Mouse (Mus musculus) adipocyte (in vitro differentiated cells): ENCODE measurements at regions not wholly inside any gene's neighbourhood (a gene's known extent, or its start where the extent isn't known, plus 50 kb on each side); places are given as distances from the start of the nearest gene placed in this dataset.

Experiments used
- DNase-seq: peaks from one replicate; pipeline ENCODE4 v3.0.0-alpha.2; 2016; ENCODE audit warnings: low spot score

GRCm38 (mm10) chr11:22617204-22617874 lies 105.5 kb downstream of the Tmem17 start:
- DNase-seq, result peak; percentile 78

DNA sequence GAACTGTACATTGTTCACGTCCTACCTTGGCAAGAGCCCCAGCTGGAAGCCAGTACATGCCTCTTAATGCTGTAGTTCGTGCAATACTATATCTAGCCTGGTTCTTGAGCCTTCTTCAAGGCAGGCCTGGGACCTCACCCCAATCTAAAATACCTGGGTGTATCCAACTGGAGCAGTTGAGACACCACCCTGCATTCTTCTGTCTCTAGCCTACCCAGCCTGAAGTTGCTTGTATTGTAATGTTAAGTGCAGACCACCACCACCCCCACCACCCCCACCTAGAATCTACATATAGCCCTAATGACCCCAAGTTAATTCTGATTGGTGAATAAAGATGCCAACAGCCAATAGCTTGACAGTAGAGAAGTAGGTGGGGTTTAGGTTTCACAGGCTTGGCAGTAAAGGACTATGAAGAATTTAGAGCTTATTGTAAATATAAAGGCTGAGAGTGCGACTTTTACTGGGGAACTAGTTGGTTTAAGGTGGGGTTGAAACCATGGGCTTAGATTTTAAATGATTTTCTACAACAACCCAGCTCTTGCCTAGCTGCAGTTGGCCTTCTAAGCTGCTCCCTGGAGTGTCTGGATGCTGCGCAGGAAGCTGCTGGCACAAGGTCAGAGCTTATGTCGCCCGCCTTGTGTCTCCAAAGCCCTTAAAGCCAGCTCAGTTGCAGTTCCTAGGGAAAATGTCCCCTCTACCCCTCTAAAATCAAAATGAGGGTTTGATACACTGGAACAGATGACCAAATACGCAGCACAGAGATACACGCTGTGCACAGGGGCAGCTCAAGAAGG lies 109.2 kb downstream of the Tmem17 start:
- no peak for DNase-seq

DNA sequence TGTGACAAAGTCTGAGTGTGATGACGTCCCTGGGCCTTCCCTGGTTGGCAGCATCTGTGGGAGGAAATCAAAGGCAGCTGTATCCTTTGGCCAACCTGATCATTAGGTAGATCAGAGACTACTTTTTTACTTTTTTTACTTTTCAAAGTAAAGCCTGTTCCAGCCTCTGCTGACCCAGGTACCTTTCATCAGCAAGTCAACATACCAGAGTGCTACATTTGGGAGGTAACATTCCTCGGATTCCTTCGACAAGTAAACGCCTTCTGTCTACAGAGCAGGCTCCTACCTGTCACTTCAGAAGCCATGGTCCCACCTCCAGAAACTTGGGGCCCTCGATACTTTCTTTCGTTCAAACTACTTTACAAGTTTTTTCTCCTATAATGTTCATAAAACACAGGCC lies 110.0 kb downstream of the Tmem17 start:
- DNase-seq, result no peak

GRCm38 (mm10) chr11:22622496-22622997 lies 110.7 kb downstream of the Tmem17 start:
- DNase-seq, result no peak

- no peak for DNase-seq
These were observed 114.5 kb downstream of the Tmem17 start for GRCm38 (mm10) chr11:22626407-22626806.

GRCm38 (mm10) chr11:22628497-22628896 lies 116.6 kb downstream of the Tmem17 start:
- DNase-seq, result no peak

- DNase-seq, result no peak
These were observed 117.1 kb downstream of the Tmem17 start for GRCm38 (mm10) chr11:22628979-22629378.

DNA sequence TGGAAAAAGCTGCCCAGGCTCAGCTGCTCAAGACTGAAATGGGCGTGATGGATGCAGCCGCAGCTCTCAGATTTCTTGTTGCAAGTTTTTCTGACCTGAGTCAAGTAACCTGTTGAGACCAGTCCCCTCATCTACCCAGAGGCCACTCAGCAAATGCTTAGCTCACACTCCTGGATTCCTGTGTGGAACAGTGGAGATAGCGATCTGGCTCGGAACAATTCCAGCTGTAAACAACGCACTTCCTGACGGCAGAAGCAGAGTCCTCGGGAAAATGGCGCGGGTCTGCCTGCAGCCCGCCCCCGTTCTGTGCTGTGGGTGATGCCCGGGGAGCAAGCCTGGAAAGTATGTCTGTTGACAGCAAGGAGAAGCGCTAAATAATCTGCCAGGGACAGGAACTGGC lies 117.7 kb downstream of the Tmem17 start:
- peak; percentile 40 for DNase-seq

DNA sequence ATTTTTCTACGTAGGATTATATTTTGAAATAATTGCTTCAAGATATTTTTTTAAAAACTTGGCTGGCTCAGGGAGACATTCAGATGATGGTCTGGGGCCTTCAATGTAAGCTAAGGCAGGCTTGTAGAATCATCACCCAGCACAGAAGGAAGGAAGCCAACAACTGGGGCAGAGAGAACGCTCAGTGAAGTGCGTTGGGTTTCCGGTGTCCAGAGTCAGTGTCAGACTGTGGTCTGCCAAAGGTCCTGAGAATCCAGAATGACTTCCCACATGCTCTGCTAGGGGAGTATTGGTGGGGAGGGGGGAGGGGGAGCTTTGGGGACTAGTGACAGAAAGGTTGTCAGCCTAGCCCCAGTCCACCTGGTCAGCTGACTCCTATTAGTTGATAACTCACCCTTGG lies 118.1 kb downstream of the Tmem17 start:
- DNase-seq, result peak; percentile 32

GRCm38 (mm10) chr11:22630982-22631381 lies 119.1 kb downstream of the Tmem17 start:
- DNase-seq, result no peak

DNA sequence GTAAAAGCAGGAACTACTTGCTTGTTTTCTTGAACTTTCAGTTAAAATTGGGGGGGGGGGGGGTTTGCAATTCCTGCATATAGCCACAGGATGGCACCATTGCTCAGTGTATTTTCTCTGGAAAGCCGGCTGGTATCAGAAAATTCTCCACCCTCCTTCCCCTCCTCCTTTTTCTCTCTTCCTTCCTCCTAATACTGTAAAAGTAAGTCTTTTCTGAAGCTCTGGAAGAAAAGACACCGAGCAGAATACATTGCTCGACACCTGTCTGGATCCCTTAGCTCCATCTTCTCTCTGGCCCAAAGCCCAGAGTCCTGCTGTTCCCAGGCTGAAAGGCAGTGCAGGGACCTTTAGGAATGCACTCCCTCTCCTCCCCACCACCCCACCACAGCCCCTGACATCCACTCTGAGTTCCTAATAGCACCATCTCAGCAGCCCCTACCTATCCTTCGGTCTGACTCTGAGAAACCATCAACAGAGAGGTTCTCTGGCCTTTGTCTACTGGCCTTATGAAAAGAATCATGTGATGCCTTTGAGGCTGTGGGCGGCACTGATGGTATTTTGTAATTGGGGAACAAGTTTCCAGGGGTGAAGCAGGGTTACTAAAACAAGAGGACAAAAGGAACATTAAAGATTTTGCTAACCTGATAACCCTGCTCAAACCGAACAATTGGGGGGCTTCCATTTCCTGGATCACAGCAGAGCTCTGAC lies 119.9 kb downstream of the Tmem17 start:
- DNase-seq, result peak; percentile 78

DNA sequence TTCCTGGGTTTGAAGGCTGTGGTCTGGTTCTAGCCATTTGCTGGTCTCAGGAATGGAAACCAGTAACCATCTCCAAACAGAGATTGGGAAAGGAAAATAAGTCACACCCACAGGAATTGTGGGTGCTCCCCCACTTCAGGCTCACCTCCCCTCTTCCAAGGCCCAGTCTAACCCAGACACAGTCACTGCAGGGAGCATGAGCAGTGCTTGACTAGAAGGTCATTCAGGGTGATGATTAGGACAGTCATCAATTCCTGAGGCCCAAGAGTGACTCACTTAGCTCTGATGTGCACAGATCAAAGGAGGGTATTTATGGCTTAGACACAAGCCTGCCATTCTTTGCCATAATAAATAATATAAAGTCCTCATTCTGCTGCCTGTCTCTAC lies 120.4 kb downstream of the Tmem17 start:
- DNase-seq, result no peak

DNA sequence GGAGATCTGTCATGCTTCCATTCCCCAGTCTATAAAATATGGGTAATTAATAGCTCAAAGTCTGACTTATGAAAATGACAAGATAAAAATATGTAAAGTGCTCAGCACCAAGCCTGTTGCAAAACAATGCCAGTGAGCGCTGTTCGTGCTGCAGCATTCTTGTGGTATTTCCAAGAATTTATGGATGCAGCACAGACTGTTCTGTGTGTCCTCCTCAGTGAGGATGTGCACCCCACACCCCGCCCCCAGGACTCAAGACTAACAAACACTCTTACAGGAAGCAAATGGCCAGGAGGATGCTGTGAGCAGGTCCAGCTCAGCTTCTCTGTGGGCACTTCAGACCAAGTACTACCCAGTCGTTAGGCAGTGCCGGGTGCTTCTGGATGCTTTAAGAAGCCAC lies 121.1 kb downstream of the Tmem17 start:
- no peak for DNase-seq

GRCm38 (mm10) chr11:22633961-22634360 lies 122.1 kb downstream of the Tmem17 start:
- DNase-seq, result no peak

DNA sequence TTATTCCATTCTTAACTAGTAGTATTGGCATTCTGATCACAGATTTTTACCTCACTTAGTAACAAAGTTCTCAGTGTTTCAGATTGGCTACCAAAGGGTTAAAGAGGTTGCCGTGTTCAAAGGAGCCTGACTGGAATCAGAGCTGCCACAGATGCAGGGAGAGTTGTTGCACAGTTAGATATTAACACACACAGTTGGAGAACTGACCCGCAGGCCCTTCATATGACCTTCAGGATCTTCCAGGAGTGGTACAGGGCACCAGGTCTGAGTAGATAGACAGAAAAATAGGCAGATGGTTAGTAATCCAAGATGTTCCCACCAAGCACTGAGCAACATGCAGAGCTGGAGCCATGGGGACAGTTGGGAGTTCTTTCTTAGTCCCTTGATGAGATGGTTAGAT lies 123.1 kb downstream of the Tmem17 start:
- DNase-seq, result no peak

- DNase-seq, result no peak
These were observed 124.4 kb downstream of the Tmem17 start for GRCm38 (mm10) chr11:22636321-22636720.

DNA sequence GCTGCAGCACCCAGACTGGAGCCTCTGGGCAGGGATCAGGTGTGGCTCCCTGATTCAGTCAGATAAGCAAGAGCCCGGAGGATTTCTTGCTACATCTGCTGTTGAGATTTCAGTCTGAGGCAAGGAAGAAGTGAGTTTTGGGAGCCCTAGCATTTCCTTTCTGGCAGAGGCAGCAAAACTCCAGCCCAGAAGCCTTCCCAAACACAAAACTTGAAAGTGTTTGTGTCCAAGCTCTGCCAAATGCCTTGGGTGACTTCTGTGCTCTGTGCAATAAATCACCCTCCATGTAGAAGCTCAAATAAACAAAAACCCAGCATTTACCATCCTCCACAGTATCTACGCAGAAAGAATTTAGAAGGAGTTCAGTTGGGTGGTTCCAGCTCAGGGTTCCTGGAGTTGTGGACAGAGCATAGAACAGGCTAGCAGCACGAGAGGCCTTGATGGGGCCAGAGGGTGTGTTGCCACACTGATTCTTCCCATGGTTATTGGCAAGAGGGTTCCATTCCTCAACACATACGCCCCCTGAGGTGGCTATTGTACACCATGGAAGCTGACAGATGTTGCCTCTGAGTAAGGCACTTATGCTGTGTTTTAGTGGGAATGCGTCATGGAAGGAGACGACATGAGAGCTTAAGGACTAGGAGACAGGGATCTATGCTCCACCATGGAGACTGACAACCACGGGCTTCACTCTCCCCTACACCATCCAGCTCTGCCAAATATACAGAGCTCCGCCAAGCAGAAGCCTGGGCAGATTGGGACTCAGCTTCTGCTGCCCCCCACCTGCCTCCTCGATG lies 125.1 kb downstream of the Tmem17 start:
- DNase-seq, result peak; percentile 95

DNA sequence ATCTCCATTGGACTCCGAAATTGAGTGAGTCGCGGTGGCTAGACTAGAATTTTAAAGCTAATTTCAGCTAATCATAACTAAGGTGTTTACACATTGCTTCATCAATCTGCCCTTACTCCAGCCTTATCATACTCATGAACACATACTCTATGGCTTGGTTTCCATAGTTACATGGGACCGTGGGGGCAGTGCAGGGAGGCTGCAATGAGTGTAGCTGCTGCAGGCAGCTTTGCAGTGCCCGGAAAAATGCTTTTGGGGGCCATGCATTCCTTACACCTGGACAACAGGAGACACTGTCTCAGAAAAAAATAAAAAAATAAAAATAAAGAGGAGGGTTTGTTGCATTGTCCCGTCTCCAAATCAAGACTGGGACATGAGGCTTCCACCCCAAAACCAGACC lies 126.3 kb downstream of the Tmem17 start:
- DNase-seq, result no peak

DNA sequence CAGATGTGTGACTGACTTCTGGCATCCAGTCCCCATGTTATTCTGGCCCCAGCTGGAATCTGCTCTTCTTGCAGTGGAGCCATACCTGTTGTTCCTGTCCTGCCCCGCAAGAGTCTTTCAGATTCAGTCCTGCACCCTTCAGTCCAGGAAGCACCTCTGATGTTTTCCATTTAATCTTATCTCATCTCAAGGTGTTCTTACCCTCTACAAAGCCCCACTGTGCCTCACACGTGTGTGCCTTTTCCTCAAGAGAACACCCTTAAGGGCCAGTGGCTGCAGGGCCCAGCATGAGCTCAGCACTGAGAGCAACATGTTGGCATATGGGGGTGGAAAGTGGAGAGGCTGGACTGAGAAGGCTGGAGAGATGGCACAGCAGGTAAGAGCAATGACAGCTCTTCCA lies 126.8 kb downstream of the Tmem17 start:
- DNase-seq, result no peak

- DNase-seq, result no peak
These were observed 128.6 kb downstream of the Tmem17 start for GRCm38 (mm10) chr11:22640371-22640990.

DNA sequence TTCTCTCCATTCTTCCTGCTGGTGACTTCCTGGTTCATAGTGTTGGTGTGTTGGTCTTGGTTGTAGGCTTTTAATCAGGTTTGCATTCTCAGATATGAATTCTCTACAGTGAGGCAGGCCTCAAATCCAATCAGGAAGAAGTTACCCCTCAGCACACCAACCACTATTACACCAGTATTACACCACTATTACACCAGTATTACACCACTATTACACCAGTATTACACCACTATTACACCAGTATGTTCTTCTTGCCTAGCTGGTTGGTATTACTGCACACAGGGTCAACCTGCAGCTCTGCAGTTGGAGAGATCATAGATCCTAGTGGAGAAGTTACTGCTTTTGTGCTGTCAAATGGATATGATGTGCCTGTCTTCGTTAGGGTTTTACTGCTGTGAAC lies 129.6 kb downstream of the Tmem17 start:
- no peak for DNase-seq
